Mouse (Mus musculus) limb, embryonic 13.5 days (tissue): ENCODE data around the gene Cyp26b1. TPM values are rescaled to one million over a fixed set of nuclear protein-coding genes. Genes with fewer than 3 reads are reported as not detected.

Experiments
- ATAC-seq: fragments of 200-750 bp; cut with Nextera tagmentation; 2 replicates; pipeline ENCODE4 v1.8.0; 2017; ENCODE audit warnings: low read depth, moderate number of reproducible peaks, moderate TSS enrichment; ENCODE audit not compliant: low FRiP score
- H3K27ac ChIP-seq: fragments of 300-500 bp; sonication (generic); 2 replicates; pipeline ENCODE4 v1.5.1; 2015; ENCODE audit warnings: inconsistent platforms, mild to moderate bottlenecking, moderate library complexity
- H3K27me3 ChIP-seq: fragments of 300-500 bp; sonication (generic); 2 replicates; pipeline ENCODE4 v1.6.1; 2015; ENCODE audit warnings: mild to moderate bottlenecking, inconsistent platforms
- H3K36me3 ChIP-seq: fragments of 300-500 bp; sonication (generic); 2 replicates; pipeline ENCODE4 v1.6.1; 2015; ENCODE audit warnings: inconsistent platforms, mild to moderate bottlenecking, moderate library complexity
- H3K4me1 ChIP-seq: fragments of 300-500 bp; sonication (generic); 2 replicates; pipeline ENCODE4 v1.6.1; 2015; ENCODE audit warnings: inconsistent platforms
- H3K4me2 ChIP-seq: fragments of 300-500 bp; sonication (generic); replicated peaks from 2 replicates; pipeline ENCODE4 v1.6.1; 2015; ENCODE audit warnings: inconsistent platforms, mild to moderate bottlenecking, moderate library complexity
- H3K4me3 ChIP-seq: fragments of 300-500 bp; sonication (generic); 2 replicates; pipeline ENCODE4 v1.5.1; 2015; ENCODE audit warnings: moderate library complexity, mild to moderate bottlenecking, inconsistent platforms
- H3K9ac ChIP-seq: fragments of 300-500 bp; sonication (generic); 2 replicates; pipeline ENCODE4 v1.6.1; 2015; ENCODE audit warnings: mild to moderate bottlenecking, inconsistent platforms
- H3K9me3 ChIP-seq: fragments of 300-500 bp; sonication (generic); 2 replicates; pipeline ENCODE4 v1.6.1; 2016; ENCODE audit warnings: inconsistent platforms
- WGBS: fragments of 180-500 bp; shearing (Covaris S2); methylation state at CpG from one replicate; pipeline ENCODE4 v1.1.7; 2015; 5-methylcytosine and 5-hydroxymethylcytosine counted together
- polyA plus RNA-seq: library from polyadenylated mRNA; unstranded; fragments of >200 nt; fragmentation: Nextera tagmentation; extraction: Ambion mirVana; gene quantifications from 2 replicates; pipeline ENCODE4 v1.2.1, GENCODE M21; 2015

The Cyp26b1 gene
- polyA plus RNA-seq: 20.0 and 20.5 TPM in 2 replicates

GRCm38 (mm10) chr6:84593693-84594092 is at the start of gene Cyp26b1:
Gene Cyp26b1 (minus strand): TSS chr6:84593908.
- H3K27ac ChIP-seq: no peak within 1 kb of the TSS
- peaks cover 21% of the 10 kb centered on the region for H3K4me1 ChIP-seq
- peak within 1 kb of the TSS; percentile 35; the same call in 1 of the 2 replicates for H3K9ac ChIP-seq
- ATAC-seq: no peak
- no peaks in the 10 kb centered on the region for H3K9me3 ChIP-seq
- WGBS: 81% methylated on average over 10 of the region's 10 CpGs
- peaks cover 13% of the 10 kb centered on the region for H3K27me3 ChIP-seq
- H3K36me3 ChIP-seq: no peaks in the 10 kb centered on the region
- H3K4me2 ChIP-seq: no peak within 1 kb of the TSS
- no peak within 1 kb of the TSS for H3K4me3 ChIP-seq

GRCm38 (mm10) chr6:84641062-84641431 is 47.3 kb upstream of the Cyp26b1 start:
- Histone ChIP-seq H3K9me3 (no peaks in the 10 kb centered on the region), H3K36me3 (no peaks in the 10 kb centered on the region), H3K27me3 (no peaks in the 10 kb centered on the region), H3K4me3 (no peak overlapping the region), H3K9ac (no peak overlapping the region), H3K27ac (no peak overlapping the region), H3K4me2 (no peak overlapping the region), H3K4me1 (peaks cover 3% of the 10 kb centered on the region)
- WGBS: 62% methylated on average over 4 of the region's 4 CpGs
- ATAC-seq: no peak

GRCm38 (mm10) chr6:84640324-84641061 is 46.8 kb upstream of the Cyp26b1 start:
- Histone ChIP-seq H3K4me2 (no peak overlapping the region), H3K27me3 (no peaks in the 10 kb centered on the region), H3K4me3 (no peak overlapping the region), H3K27ac (no peak overlapping the region), H3K9ac (no peak overlapping the region), H3K4me1 (no peaks in the 10 kb centered on the region), H3K9me3 (no peaks in the 10 kb centered on the region), H3K36me3 (no peaks in the 10 kb centered on the region)
- no peak; the same call in 1 of the 2 replicates for ATAC-seq
- 49% methylated on average over 9 of the region's 9 CpGs for WGBS

DNA sequence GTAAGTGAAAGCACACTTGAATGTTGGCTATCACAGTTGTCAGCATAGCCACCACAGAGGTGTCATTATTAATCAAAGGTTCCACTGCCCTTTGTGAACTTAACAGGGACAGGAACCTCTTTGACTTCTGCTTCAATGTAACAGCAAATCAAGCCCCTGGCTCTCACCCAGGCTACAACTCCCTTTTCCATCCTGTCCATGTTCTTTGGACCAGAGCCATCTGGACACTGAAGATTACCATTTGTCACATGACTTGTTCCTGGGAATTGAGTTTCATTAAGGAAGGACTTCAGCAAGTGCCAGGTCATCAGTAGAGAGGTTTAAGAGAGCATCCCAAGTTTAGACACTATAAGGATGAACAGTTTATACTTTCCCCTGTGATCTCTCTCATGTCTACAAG is 44.5 kb upstream of the Cyp26b1 start:
- Histone ChIP-seq H3K9me3 (no peaks in the 10 kb centered on the region), H3K4me2 (no peak overlapping the region), H3K4me1 (no peaks in the 10 kb centered on the region), H3K27ac (no peak overlapping the region), H3K4me3 (no peak overlapping the region), H3K27me3 (no peaks in the 10 kb centered on the region), H3K9ac (no peak overlapping the region), H3K36me3 (no peaks in the 10 kb centered on the region)
- ATAC-seq: no peak

DNA sequence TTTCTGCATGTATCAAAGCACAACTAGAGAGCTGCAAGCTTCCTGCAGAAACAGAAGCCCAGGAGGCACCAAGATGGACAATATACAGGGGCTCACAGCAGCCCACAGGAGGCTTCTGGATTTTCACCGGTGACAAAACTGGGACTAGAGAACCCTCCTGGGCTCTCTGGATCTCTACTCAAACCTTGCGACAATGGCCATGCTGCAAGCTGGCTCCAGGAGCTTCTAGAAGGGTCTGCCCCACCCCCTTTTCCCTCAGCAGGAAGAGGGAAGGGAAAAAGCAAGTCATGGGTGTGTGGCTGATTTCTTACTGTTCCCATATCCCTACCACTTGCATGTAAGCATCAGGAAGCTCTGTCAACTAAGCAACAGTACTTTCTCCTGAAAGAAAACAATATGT is 37.9 kb upstream of the Cyp26b1 start:
- peaks cover 3% of the 10 kb centered on the region; the same call in 1 of the 2 replicates for H3K4me1 ChIP-seq
- no peak overlapping the region for H3K4me3 ChIP-seq
- H3K27ac ChIP-seq: no peak overlapping the region
- H3K9me3 ChIP-seq: no peaks in the 10 kb centered on the region
- WGBS: 94% methylated on average over 2 of the region's 2 CpGs
- H3K27me3 ChIP-seq: no peaks in the 10 kb centered on the region
- no peak overlapping the region for H3K4me2 ChIP-seq
- ATAC-seq: no peak
- H3K9ac ChIP-seq: no peak overlapping the region
- no peaks in the 10 kb centered on the region for H3K36me3 ChIP-seq

GRCm38 (mm10) chr6:84630276-84630675 is 36.6 kb upstream of the Cyp26b1 start:
- Histone ChIP-seq H3K27ac (no peak overlapping the region), H3K4me1 (peaks cover 3% of the 10 kb centered on the region; the same call in 1 of the 2 replicates), H3K4me3 (no peak overlapping the region), H3K4me2 (no peak overlapping the region), H3K27me3 (no peaks in the 10 kb centered on the region), H3K9ac (no peak overlapping the region), H3K9me3 (no peaks in the 10 kb centered on the region), H3K36me3 (no peaks in the 10 kb centered on the region)
- no peak for ATAC-seq
- WGBS: 19% methylated on average over 1 of the region's 1 CpGs

DNA sequence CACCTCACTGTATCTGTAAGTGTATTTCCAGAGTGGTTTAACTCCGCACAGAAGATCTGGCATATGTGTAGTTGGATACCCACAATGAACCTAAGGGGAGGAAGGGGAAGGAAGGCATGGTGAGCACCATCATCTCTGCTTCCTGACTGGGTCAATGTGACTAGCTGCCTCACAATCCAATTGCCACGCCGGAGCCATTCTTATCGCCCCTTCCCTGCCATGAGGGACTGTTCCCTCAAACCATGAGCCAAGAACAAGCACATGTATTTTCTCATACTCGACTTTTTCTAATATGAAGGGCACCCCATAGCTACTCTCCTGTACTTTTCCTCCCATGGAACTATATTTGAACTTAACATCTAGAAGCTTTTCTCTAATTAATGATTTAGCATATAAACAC is 35.1 kb upstream of the Cyp26b1 start:
- Histone ChIP-seq H3K9me3 (no peaks in the 10 kb centered on the region), H3K36me3 (no peaks in the 10 kb centered on the region), H3K4me1 (peaks cover 3% of the 10 kb centered on the region; the same call in 1 of the 2 replicates), H3K4me3 (no peak overlapping the region), H3K27me3 (no peaks in the 10 kb centered on the region), H3K9ac (no peak overlapping the region), H3K4me2 (no peak overlapping the region), H3K27ac (no peak overlapping the region)
- WGBS: 90% methylated on average over 5 of the region's 5 CpGs
- ATAC-seq: no peak

GRCm38 (mm10) chr6:84626398-84626797 is 32.7 kb upstream of the Cyp26b1 start:
- Histone ChIP-seq H3K27me3 (no peaks in the 10 kb centered on the region), H3K4me2 (no peak overlapping the region), H3K27ac (no peak overlapping the region), H3K4me3 (no peak overlapping the region), H3K9me3 (no peaks in the 10 kb centered on the region), H3K9ac (no peak overlapping the region), H3K4me1 (peaks cover 1% of the 10 kb centered on the region; the same call in 1 of the 2 replicates), H3K36me3 (no peaks in the 10 kb centered on the region; the same call in 1 of the 2 replicates)
- 82% methylated on average over 2 of the region's 2 CpGs for WGBS
- ATAC-seq: no peak

GRCm38 (mm10) chr6:84619166-84619565 is 25.5 kb upstream of the Cyp26b1 start:
- H3K36me3 ChIP-seq: peaks cover 29% of the 10 kb centered on the region
- H3K4me3 ChIP-seq: no peak overlapping the region
- H3K4me2 ChIP-seq: no peak overlapping the region
- H3K27me3 ChIP-seq: no peaks in the 10 kb centered on the region
- H3K9ac ChIP-seq: no peak overlapping the region
- no peak overlapping the region for H3K27ac ChIP-seq
- no peak for ATAC-seq
- 85% methylated on average over 6 of the region's 6 CpGs for WGBS
- H3K4me1 ChIP-seq: no peaks in the 10 kb centered on the region
- H3K9me3 ChIP-seq: no peaks in the 10 kb centered on the region

GRCm38 (mm10) chr6:84617051-84617450 is 23.3 kb upstream of the Cyp26b1 start:
- no peak overlapping the region for H3K9ac ChIP-seq
- 93% methylated on average over 1 of the region's 1 CpGs for WGBS
- H3K4me2 ChIP-seq: no peak overlapping the region
- H3K4me1 ChIP-seq: no peaks in the 10 kb centered on the region
- H3K4me3 ChIP-seq: no peak overlapping the region
- no peaks in the 10 kb centered on the region for H3K9me3 ChIP-seq
- no peak for ATAC-seq
- H3K27ac ChIP-seq: no peak overlapping the region
- H3K36me3 ChIP-seq: peaks cover 29% of the 10 kb centered on the region
- H3K27me3 ChIP-seq: no peaks in the 10 kb centered on the region

GRCm38 (mm10) chr6:84616586-84616985 is 22.9 kb upstream of the Cyp26b1 start:
- no peak overlapping the region for H3K4me2 ChIP-seq
- no peak for ATAC-seq
- no peaks in the 10 kb centered on the region for H3K27me3 ChIP-seq
- no peak overlapping the region for H3K27ac ChIP-seq
- WGBS: 79% methylated on average over 1 of the region's 1 CpGs
- H3K4me1 ChIP-seq: no peaks in the 10 kb centered on the region
- H3K9ac ChIP-seq: no peak overlapping the region
- H3K36me3 ChIP-seq: peaks cover 29% of the 10 kb centered on the region
- no peak overlapping the region for H3K4me3 ChIP-seq
- H3K9me3 ChIP-seq: no peaks in the 10 kb centered on the region

- Histone ChIP-seq H3K9ac (no peak overlapping the region), H3K36me3 (peaks cover 3% of the 10 kb centered on the region; the same call in 1 of the 2 replicates), H3K9me3 (no peaks in the 10 kb centered on the region), H3K4me2 (no peak overlapping the region), H3K27ac (no peak overlapping the region), H3K4me1 (no peaks in the 10 kb centered on the region), H3K27me3 (no peaks in the 10 kb centered on the region), H3K4me3 (no peak overlapping the region)
- 90% methylated on average over 3 of the region's 3 CpGs for WGBS
- no peak for ATAC-seq
These were observed 19.9 kb upstream of the Cyp26b1 start for GRCm38 (mm10) chr6:84613561-84613960.
